Mouse (Mus musculus): ENCODE results near the gene Wipi2. TPM values are rescaled to one million over a fixed set of nuclear protein-coding genes. Genes with fewer than 3 reads are reported as not detected.

Gene Wipi2
- polyA plus RNA-seq, 1 experiment from 2014 or later: 29.4 TPM

- ATAC-seq (replicated peaks; ENCODE audit: extremely low read depth, insufficient read depth, low FRiP score): no peak
- Histone ChIP-seq H3K9ac (ENCODE audit: low read length) (no peak overlapping the region), H3K4me1 (ENCODE audit: control insufficient read depth, insufficient read depth, low read length) (peaks cover 3% of the 10 kb centered on the region; the same call in 1 of the 2 replicates), H3K4me2 (ENCODE audit: low read depth, low read length) (no peak overlapping the region), H3K36me3 (ENCODE audit: control insufficient read depth, insufficient read depth) (no peaks in the 10 kb centered on the region), H3K4me3 (ENCODE audit: low read length) (no peak overlapping the region), H3K27me3 (ENCODE audit: control insufficient read depth, insufficient read depth, low read length) (peaks cover 5% of the 10 kb centered on the region; the same call in 1 of the 2 replicates), H3K27ac (ENCODE audit: low read length) (no peak overlapping the region), H3K9me3 (replicated peaks; ENCODE audit: control insufficient read depth, low read length) (no peaks in the 10 kb centered on the region)
- WGBS: 77% methylated on average over 13 of the region's 13 CpGs
These were observed 92.4 kb downstream of the Wipi2 start for GRCm38 (mm10) chr5:142719897-142720296.

Other genes with a start within 250 kb of the Wipi2 start
- gene Foxk1, start 226.2 kb upstream of the Wipi2 start, polyA plus RNA-seq (2015; fragmentation: Nextera tagmentation; extraction: Ambion mirVana): 2.5 and 4.7 TPM in 2 replicates
- gene Ap5z1, start 163.8 kb upstream of the Wipi2 start, polyA plus RNA-seq (2015; fragmentation: Nextera tagmentation; extraction: Ambion mirVana): 8.8 TPM in 2 replicates
- 0.05 and 0.14 TPM in 2 replicates for gene Papolb, start 97.6 kb upstream of the Wipi2 start, polyA plus RNA-seq (2015; fragmentation: Nextera tagmentation; extraction: Ambion mirVana)
- gene Radil, start 76.6 kb upstream of the Wipi2 start, polyA plus RNA-seq (2015; fragmentation: Nextera tagmentation; extraction: Ambion mirVana): 9.0 and 11.9 TPM in 2 replicates
- gene Mmd2, start 18.9 kb upstream of the Wipi2 start, polyA plus RNA-seq (2015; fragmentation: Nextera tagmentation; extraction: Ambion mirVana): 0.14 and 0.24 TPM in 2 replicates
- 1.1 and 1.4 TPM in 2 replicates for gene Slc29a4, start 64.8 kb downstream of the Wipi2 start, polyA plus RNA-seq (2015; fragmentation: Nextera tagmentation; extraction: Ambion mirVana)
- gene Tnrc18, start 190.0 kb downstream of the Wipi2 start, polyA plus RNA-seq (2015; fragmentation: Nextera tagmentation; extraction: Ambion mirVana): 17.6 and 18.6 TPM in 2 replicates